Mouse (Mus musculus): ENCODE measurements at regions not wholly inside any gene's neighbourhood (a gene's known extent, or its start where the extent isn't known, plus 50 kb on each side); places are given as distances from the start of the nearest gene placed in this dataset.

DNA sequence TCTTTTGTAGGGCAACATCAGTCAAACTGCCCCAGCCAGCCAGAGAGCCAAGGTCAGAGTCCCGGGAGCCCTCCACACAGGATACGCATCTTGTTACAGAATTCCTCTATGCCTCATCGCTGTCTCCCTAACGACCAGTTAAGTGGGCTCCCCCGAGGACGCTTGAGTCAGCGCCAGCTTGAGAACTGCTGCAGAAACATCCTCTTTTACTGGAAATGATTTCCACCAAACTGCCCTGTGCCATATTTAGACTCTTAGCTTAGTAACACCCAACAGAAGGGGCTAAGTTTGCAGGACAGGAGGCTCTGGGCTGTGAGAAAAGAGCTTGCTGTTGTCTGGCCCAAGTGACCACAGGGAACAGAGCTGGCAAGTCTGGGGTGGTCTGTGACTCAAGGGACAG lies 357.0 kb downstream of the Setd4 start:
- H3K27ac ChIP-seq (ENCODE audit: low read depth, low read length) = no peak overlapping the region
- no peak overlapping the region for H3K9ac ChIP-seq (ENCODE audit: low read depth, low read length)
- no peaks in the 10 kb centered on the region for H3K27me3 ChIP-seq (ENCODE audit: control insufficient read depth, insufficient read depth, low read length)
- no peak overlapping the region for H3K4me3 ChIP-seq (ENCODE audit: low read length)
- H3K4me1 ChIP-seq (ENCODE audit: control insufficient read depth, insufficient read depth, low read length) = no peaks in the 10 kb centered on the region
- no peak overlapping the region for H3K4me2 ChIP-seq (replicated peaks; ENCODE audit: low read depth, low read length)
- H3K9me3 ChIP-seq (ENCODE audit: control insufficient read depth, low read length) = no peaks in the 10 kb centered on the region
- no peak for ATAC-seq (ENCODE audit: low FRiP score, low TSS enrichment)
- 11% methylated on average over 7 of the region's 7 CpGs for WGBS
- no peaks in the 10 kb centered on the region for H3K36me3 ChIP-seq (ENCODE audit: control insufficient read depth, insufficient read depth, low read length)

DNA sequence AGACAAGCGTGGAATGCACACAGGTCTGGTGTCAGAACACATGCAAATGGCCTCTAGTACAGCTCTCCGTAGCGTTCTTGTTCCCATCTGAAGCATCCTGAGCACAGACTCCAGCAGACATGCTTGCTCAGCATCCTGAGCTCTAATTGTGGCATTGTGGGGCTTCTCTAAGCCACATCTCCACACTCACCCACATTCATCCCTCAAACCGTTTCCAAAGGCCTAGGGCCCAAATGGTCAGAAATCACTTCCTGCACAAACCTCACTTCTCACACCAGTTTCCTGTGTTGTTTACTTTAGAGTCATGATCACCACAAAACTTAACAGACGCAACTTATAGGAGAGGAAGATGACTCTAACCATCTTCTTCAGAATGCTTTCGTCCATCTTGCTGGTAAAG lies 358.1 kb downstream of the Setd4 start:
- Histone ChIP-seq H3K9me3 (ENCODE audit: control insufficient read depth, low read length) (no peaks in the 10 kb centered on the region), H3K4me1 (ENCODE audit: control insufficient read depth, insufficient read depth, low read length) (no peaks in the 10 kb centered on the region), H3K4me3 (ENCODE audit: low read length) (no peak overlapping the region), H3K27ac (ENCODE audit: low read depth, low read length) (no peak overlapping the region), H3K36me3 (ENCODE audit: control insufficient read depth, insufficient read depth, low read length) (no peaks in the 10 kb centered on the region), H3K4me2 (replicated peaks; ENCODE audit: low read depth, low read length) (no peak overlapping the region), H3K27me3 (ENCODE audit: control insufficient read depth, insufficient read depth, low read length) (no peaks in the 10 kb centered on the region), H3K9ac (ENCODE audit: low read depth, low read length) (no peak overlapping the region)
- WGBS = 69% methylated on average over 6 of the region's 6 CpGs
- no peak for ATAC-seq (ENCODE audit: low FRiP score, low TSS enrichment)

GRCm38 (mm10) chr16:93238898-93239297 lies 365.0 kb downstream of the Setd4 start:
- no peak for ATAC-seq (ENCODE audit: low FRiP score, low TSS enrichment)
- WGBS = 91% methylated on average over 4 of the region's 4 CpGs
- H3K36me3 ChIP-seq (ENCODE audit: control insufficient read depth, insufficient read depth, low read length) = no peaks in the 10 kb centered on the region
- no peak overlapping the region for H3K27ac ChIP-seq (ENCODE audit: low read depth, low read length)
- H3K9ac ChIP-seq (ENCODE audit: low read depth, low read length) = no peak overlapping the region
- H3K27me3 ChIP-seq (ENCODE audit: control insufficient read depth, insufficient read depth, low read length) = no peaks in the 10 kb centered on the region
- H3K4me1 ChIP-seq (ENCODE audit: control insufficient read depth, insufficient read depth, low read length) = no peaks in the 10 kb centered on the region
- no peak overlapping the region for H3K4me3 ChIP-seq (ENCODE audit: low read length)
- no peaks in the 10 kb centered on the region for H3K9me3 ChIP-seq (ENCODE audit: control insufficient read depth, low read length)
- no peak overlapping the region for H3K4me2 ChIP-seq (replicated peaks; ENCODE audit: low read depth, low read length)

GRCm38 (mm10) chr16:93238326-93238725 lies 365.5 kb downstream of the Setd4 start:
- no peak overlapping the region for H3K4me2 ChIP-seq (replicated peaks; ENCODE audit: low read depth, low read length)
- H3K27me3 ChIP-seq (ENCODE audit: control insufficient read depth, insufficient read depth, low read length) = no peaks in the 10 kb centered on the region
- ATAC-seq (ENCODE audit: low FRiP score, low TSS enrichment) = no peak
- no peak overlapping the region for H3K4me3 ChIP-seq (ENCODE audit: low read length)
- no peak overlapping the region for H3K27ac ChIP-seq (ENCODE audit: low read depth, low read length)
- no peak overlapping the region for H3K9ac ChIP-seq (ENCODE audit: low read depth, low read length)
- H3K4me1 ChIP-seq (ENCODE audit: control insufficient read depth, insufficient read depth, low read length) = no peaks in the 10 kb centered on the region
- WGBS = 76% methylated on average over 4 of the region's 4 CpGs
- no peaks in the 10 kb centered on the region for H3K9me3 ChIP-seq (ENCODE audit: control insufficient read depth, low read length)
- H3K36me3 ChIP-seq (ENCODE audit: control insufficient read depth, insufficient read depth, low read length) = no peaks in the 10 kb centered on the region

DNA sequence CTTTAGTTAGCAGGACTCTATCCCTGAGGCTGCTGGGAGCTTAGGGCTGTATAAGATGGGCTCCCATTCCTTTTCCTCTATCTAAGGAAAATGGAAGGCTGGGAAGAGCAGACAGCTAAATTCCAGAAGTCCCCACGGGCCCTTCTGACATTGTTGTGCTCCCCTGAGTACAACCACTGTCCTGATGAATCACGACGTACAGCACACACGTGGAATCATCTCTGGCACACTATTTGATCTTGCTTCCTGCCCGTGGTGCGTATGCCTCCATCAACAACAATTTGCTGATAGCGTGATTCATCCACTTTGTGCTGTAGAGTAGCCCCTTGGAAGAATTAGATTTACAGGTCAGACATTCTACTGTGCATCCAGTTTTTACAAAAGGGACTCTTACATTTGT lies 378.2 kb downstream of the Setd4 start:
- H3K27me3 ChIP-seq (ENCODE audit: control insufficient read depth, insufficient read depth, low read length) = 0 out of 2 replicates have a peak, but pooled peaks cover 4% of the 10 kb centered on the region
- ATAC-seq (ENCODE audit: low FRiP score, low TSS enrichment) = no peak
- H3K9ac ChIP-seq (ENCODE audit: low read depth, low read length) = no peak overlapping the region
- no peak overlapping the region for H3K4me2 ChIP-seq (replicated peaks; ENCODE audit: low read depth, low read length)
- H3K36me3 ChIP-seq (ENCODE audit: control insufficient read depth, insufficient read depth, low read length) = no peaks in the 10 kb centered on the region
- no peak overlapping the region for H3K4me3 ChIP-seq (ENCODE audit: low read length)
- WGBS = 84% methylated on average over 7 of the region's 7 CpGs
- H3K9me3 ChIP-seq (ENCODE audit: control insufficient read depth, low read length) = no peaks in the 10 kb centered on the region
- no peaks in the 10 kb centered on the region for H3K4me1 ChIP-seq (ENCODE audit: control insufficient read depth, insufficient read depth, low read length)
- no peak overlapping the region for H3K27ac ChIP-seq (ENCODE audit: low read depth, low read length)

DNA sequence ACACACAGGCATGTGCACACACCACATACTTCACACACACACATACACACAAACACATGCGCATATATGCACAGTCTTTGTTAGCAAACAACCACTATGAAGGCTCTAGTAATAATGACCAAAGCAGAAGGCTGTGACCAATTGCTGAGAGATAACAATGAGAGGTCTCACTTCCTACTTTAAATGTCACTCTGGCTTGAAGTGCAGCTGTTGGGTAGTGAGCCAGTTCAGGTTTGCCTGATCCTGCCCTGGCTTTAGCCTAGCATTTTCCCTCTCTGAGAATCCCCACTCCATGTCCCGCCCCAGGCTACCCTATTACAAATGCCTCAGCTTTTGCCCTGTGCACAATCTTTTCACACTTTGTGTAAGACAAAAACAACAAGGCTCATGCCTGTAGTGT lies 378.7 kb downstream of the Setd4 start:
- no peak for ATAC-seq (ENCODE audit: low FRiP score, low TSS enrichment)
- H3K4me3 ChIP-seq (ENCODE audit: low read length) = no peak overlapping the region
- H3K27me3 ChIP-seq (ENCODE audit: control insufficient read depth, insufficient read depth, low read length) = 0 out of 2 replicates have a peak, but pooled peaks cover 4% of the 10 kb centered on the region
- 83% methylated on average over 2 of the region's 2 CpGs for WGBS
- H3K4me2 ChIP-seq (replicated peaks; ENCODE audit: low read depth, low read length) = no peak overlapping the region
- no peak overlapping the region for H3K27ac ChIP-seq (ENCODE audit: low read depth, low read length)
- H3K4me1 ChIP-seq (ENCODE audit: control insufficient read depth, insufficient read depth, low read length) = no peaks in the 10 kb centered on the region
- no peaks in the 10 kb centered on the region for H3K36me3 ChIP-seq (ENCODE audit: control insufficient read depth, insufficient read depth, low read length)
- no peak overlapping the region for H3K9ac ChIP-seq (ENCODE audit: low read depth, low read length)
- no peaks in the 10 kb centered on the region for H3K9me3 ChIP-seq (ENCODE audit: control insufficient read depth, low read length)

DNA sequence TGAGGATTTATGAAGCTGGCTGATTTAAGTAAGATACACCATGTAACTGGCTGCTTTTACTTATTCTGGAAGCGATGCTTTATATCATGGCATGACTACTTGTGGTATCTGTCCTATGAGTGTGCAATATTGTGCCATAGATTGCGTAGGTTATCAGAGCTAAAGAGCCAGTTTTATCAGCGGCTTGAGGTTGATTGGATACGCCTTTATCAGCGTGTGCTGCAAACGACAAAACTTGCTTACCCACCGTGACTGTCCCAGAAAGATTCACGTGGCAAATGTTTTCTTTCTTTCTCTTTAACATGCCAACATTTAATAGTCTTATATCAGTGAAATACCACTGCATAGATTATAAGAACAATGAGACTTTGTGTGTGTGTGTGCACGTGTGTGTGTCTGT lies 384.1 kb downstream of the Setd4 start:
- 87% methylated on average over 9 of the region's 9 CpGs for WGBS
- ATAC-seq (ENCODE audit: low FRiP score, low TSS enrichment) = no peak
- no peak overlapping the region for H3K27ac ChIP-seq (ENCODE audit: low read depth, low read length)

GRCm38 (mm10) chr16:93218402-93218801 lies 385.5 kb downstream of the Setd4 start:
- ATAC-seq (ENCODE audit: low FRiP score, low TSS enrichment) = no peak
- WGBS = 62% methylated on average over 10 of the region's 10 CpGs

More for the DNA sequence above, 384.1 kb downstream of the Setd4 start:
- Histone ChIP-seq H3K4me2 (replicated peaks; ENCODE audit: low read depth, low read length) (no peak overlapping the region), H3K36me3 (ENCODE audit: control insufficient read depth, insufficient read depth, low read length) (no peaks in the 10 kb centered on the region), H3K4me1 (ENCODE audit: control insufficient read depth, insufficient read depth, low read length) (no peaks in the 10 kb centered on the region), H3K9ac (ENCODE audit: low read depth, low read length) (no peak overlapping the region), H3K27me3 (ENCODE audit: control insufficient read depth, insufficient read depth, low read length) (peaks cover 11% of the 10 kb centered on the region; the same call in 1 of the 2 replicates), H3K4me3 (ENCODE audit: low read length) (no peak overlapping the region), H3K9me3 (ENCODE audit: control insufficient read depth, low read length) (no peaks in the 10 kb centered on the region)

DNA sequence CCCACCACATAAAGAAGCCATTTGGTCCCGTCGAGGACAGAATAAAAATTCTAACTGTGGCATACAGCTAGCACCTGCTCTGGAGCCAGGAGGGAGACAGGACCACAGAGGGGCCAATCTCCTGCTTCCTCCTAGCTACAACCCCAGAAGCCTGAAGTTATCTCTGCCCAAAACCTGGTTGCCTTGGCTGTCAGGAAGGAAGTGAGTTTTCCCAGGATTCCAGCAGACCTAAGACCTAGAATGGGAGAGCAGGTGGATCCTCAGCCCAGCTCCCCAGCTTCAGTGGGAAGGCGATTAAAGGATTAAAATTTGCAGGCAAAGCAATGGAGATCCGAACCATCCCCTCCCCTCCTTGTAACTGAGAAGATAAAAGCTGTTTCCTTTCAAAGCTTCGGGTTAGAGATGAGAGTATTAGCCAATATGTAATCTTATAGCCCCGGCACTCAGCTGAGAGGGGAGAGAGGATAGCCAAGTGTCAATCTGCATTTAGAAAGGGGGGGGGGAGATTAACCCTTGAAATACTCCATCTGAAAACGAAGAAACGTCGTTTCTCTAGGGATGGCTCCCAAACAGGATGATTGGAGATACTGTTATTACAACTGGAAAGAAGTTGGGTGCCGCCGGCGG lies 386.1 kb downstream of the Setd4 start:
- 36% methylated on average over 12 of the region's 12 CpGs for WGBS
- H3K27me3 ChIP-seq (ENCODE audit: control insufficient read depth, insufficient read depth, low read length) = peaks cover 15% of the 10 kb centered on the region
- H3K9me3 ChIP-seq (ENCODE audit: control insufficient read depth, low read length) = no peaks in the 10 kb centered on the region
- H3K4me1 ChIP-seq (ENCODE audit: control insufficient read depth, insufficient read depth, low read length) = no peaks in the 10 kb centered on the region
- ATAC-seq (ENCODE audit: low FRiP score, low TSS enrichment) = no peak
- no peak overlapping the region for H3K9ac ChIP-seq (ENCODE audit: low read depth, low read length)
- H3K4me2 ChIP-seq (replicated peaks; ENCODE audit: low read depth, low read length) = no peak overlapping the region
- no peak overlapping the region for H3K27ac ChIP-seq (ENCODE audit: low read depth, low read length)
- no peak overlapping the region for H3K4me3 ChIP-seq (ENCODE audit: low read length)
- no peaks in the 10 kb centered on the region for H3K36me3 ChIP-seq (ENCODE audit: control insufficient read depth, insufficient read depth, low read length)

More at GRCm38 (mm10) chr16:93218402-93218801, 385.5 kb downstream of the Setd4 start:
- H3K4me1 ChIP-seq (ENCODE audit: control insufficient read depth, insufficient read depth, low read length) = no peaks in the 10 kb centered on the region
- no peak overlapping the region for H3K4me2 ChIP-seq (replicated peaks; ENCODE audit: low read depth, low read length)
- H3K9me3 ChIP-seq (ENCODE audit: control insufficient read depth, low read length) = no peaks in the 10 kb centered on the region
- no peak overlapping the region for H3K27ac ChIP-seq (ENCODE audit: low read depth, low read length)
- peaks cover 12% of the 10 kb centered on the region for H3K27me3 ChIP-seq (ENCODE audit: control insufficient read depth, insufficient read depth, low read length)
- H3K9ac ChIP-seq (ENCODE audit: low read depth, low read length) = no peak overlapping the region
- no peaks in the 10 kb centered on the region for H3K36me3 ChIP-seq (ENCODE audit: control insufficient read depth, insufficient read depth, low read length)
- H3K4me3 ChIP-seq (ENCODE audit: low read length) = no peak overlapping the region
